Mouse (Mus musculus): Measurements from ENCODE around the gene Tmem80. TPM values are rescaled to one million over a fixed set of nuclear protein-coding genes. Genes with fewer than 3 reads are reported as not detected.

The Tmem80 gene
- total and polyA plus RNA-seq, 3 experiments, result 7.4 to 9.9 (median 8.3) TPM

- Histone ChIP-seq H3K36me3 (replicated peaks in 1 of 2; ENCODE audit: control insufficient read depth in 1 of 2, insufficient read depth in 1 of 2, low read length in 1 of 2) (peaks cover 5 to 39% of the 10 kb centered on the region in 2 experiments), H3K4me2 (ENCODE audit: insufficient read depth, low read depth, poor library complexity, severe bottlenecking) (no peak overlapping the region), H3K27ac (ENCODE audit: insufficient read depth, low read depth) (no peak overlapping the region), H3K4me1 (ENCODE audit: control insufficient read depth in 1 of 2, insufficient read depth in 2 of 2) (peaks cover 0 to 4% of the 10 kb centered on the region in 2 experiments; a peak in 1 of 4 replicates), H3K9me3 (replicated peaks; ENCODE audit: low read length) (no peaks in the 10 kb centered on the region), H3K27me3 (replicated peaks) (no peaks in the 10 kb centered on the region), H3K4me3 (replicated peaks in 1 of 3; ENCODE audit: low read depth in 2 of 3, low read length in 2 of 3, poor library complexity in 1 of 3) (no peak overlapping the region), H3K9ac (ENCODE audit: insufficient read depth, low read depth) (no peak overlapping the region), H3K79me2 (replicated peaks; ENCODE audit: control insufficient read depth, extremely low read depth, insufficient read depth, poor library complexity, severe bottlenecking) (no peaks in the 10 kb centered on the region)
- no peak for DNase-seq (ENCODE audit: extremely low read depth)
- dilution Hi-C loops (cut with MboI; ENCODE audit: extremely low pct_ligation_motif_present, extremely low pct_unique_long_range_greater_than_20kb, low sequenced_read_pairs), result no loop called here
- TF ChIP-seq JUN (IDR thresholded peaks at IDR 0.05; ENCODE audit: insufficient read depth, low read depth, low read length) (no peak), SIN3A (IDR thresholded peaks at IDR 0.05; ENCODE audit: low read length) (no peak), ZC3H11A (IDR thresholded peaks at IDR 0.05; ENCODE audit: low read depth, low read length) (no peak), MAZ (IDR thresholded peaks at IDR 0.05; ENCODE audit: low read depth, low read length) (no peak), ZKSCAN1 (IDR thresholded peaks at IDR 0.05; ENCODE audit: borderline replicate concordance, low read depth, low read length) (no peak), ZMIZ1 (IDR thresholded peaks at IDR 0.05; ENCODE audit: low read depth, low read length) (no peak), NELFE (IDR thresholded peaks at IDR 0.05; ENCODE audit: low read depth, low read length) (no peak), KAT2A (IDR thresholded peaks at IDR 0.05; ENCODE audit: insufficient replicate concordance, low read length) (no peak), IRF4 (IDR thresholded peaks at IDR 0.05; ENCODE audit: low read depth, low read length) (no peak), NRF1 (IDR thresholded peaks at IDR 0.05; ENCODE audit: low read depth, low read length) (no peak), ETS1 (conservative IDR thresholded peaks at IDR 0.05; ENCODE audit: low read depth, low read length) (no peak)
- in situ Hi-C loops (cut with MboI; ENCODE audit: low pct_ligation_motif_present, low pct_unique_long_range_greater_than_20kb, low sequenced_read_pairs), result no loop called here
These were observed 8.8 kb downstream of the Tmem80 start for GRCm38 (mm10) chr7:141336296-141336695.

- no peaks in the 10 kb centered on the region for H3K9me3 ChIP-seq (replicated peaks; ENCODE audit: low read length)
- dilution Hi-C loops (cut with MboI; ENCODE audit: extremely low pct_ligation_motif_present, extremely low pct_unique_long_range_greater_than_20kb, low sequenced_read_pairs), result no loop called here
- no peak for TF ChIP-seq ZKSCAN1 (IDR thresholded peaks at IDR 0.05; ENCODE audit: borderline replicate concordance, low read depth, low read length)
- TF ChIP-seq ZNF384 (IDR thresholded peaks at IDR 0.05; ENCODE audit: low read depth, low read length), result no peak
- no peaks in the 10 kb centered on the region for H3K4me1 ChIP-seq (ENCODE audit: control insufficient read depth in 1 of 2, insufficient read depth in 2 of 2)
- H3K9ac ChIP-seq (ENCODE audit: insufficient read depth, low read depth), result no peak overlapping the region
- H3K36me3 ChIP-seq (replicated peaks in 1 of 2; ENCODE audit: control insufficient read depth in 1 of 2, insufficient read depth in 1 of 2, low read length in 1 of 2), result peaks cover 5 to 30% of the 10 kb centered on the region in 2 experiments
- no peak overlapping the region for H3K4me3 ChIP-seq (replicated peaks in 1 of 3; ENCODE audit: low read depth in 2 of 3, low read length in 2 of 3, poor library complexity in 1 of 3)
- H3K27ac ChIP-seq (ENCODE audit: insufficient read depth, low read depth), result no peak overlapping the region
- peaks cover 1% of the 10 kb centered on the region for H3K27me3 ChIP-seq (replicated peaks)
- DNase-seq (ENCODE audit: extremely low read depth), result no peak
- in situ Hi-C loops (cut with MboI; ENCODE audit: low pct_ligation_motif_present, low pct_unique_long_range_greater_than_20kb, low sequenced_read_pairs), result no loop called here
- no peak overlapping the region for H3K4me2 ChIP-seq (ENCODE audit: insufficient read depth, low read depth, poor library complexity, severe bottlenecking)
- no peaks in the 10 kb centered on the region for H3K79me2 ChIP-seq (replicated peaks; ENCODE audit: control insufficient read depth, extremely low read depth, insufficient read depth, poor library complexity, severe bottlenecking)
These were observed 10.3 kb downstream of the Tmem80 start for GRCm38 (mm10) chr7:141337716-141338416.

Measured in CH12.LX (cell line).